Mouse (Mus musculus) hindbrain, embryonic 12.5 days (tissue): Measurements from ENCODE around the gene Adamtsl3. TPM values are rescaled to one million over a fixed set of nuclear protein-coding genes. Genes with fewer than 3 reads are reported as not detected.

Experiments
- ATAC-seq: fragments of 200-750 bp; cut with Nextera tagmentation; 2 replicates; pipeline ENCODE4 v1.8.0; 2017; ENCODE audit warnings: moderate TSS enrichment; ENCODE audit not compliant: low FRiP score
- H3K27ac ChIP-seq: fragments of 300-500 bp; sonication (generic); 2 replicates; pipeline ENCODE4 v1.5.1; 2016; ENCODE audit warnings: mild to moderate bottlenecking
- H3K27me3 ChIP-seq: fragments of 300-500 bp; sonication (generic); 2 replicates; pipeline ENCODE4 v1.6.1; 2016; ENCODE audit warnings: mild to moderate bottlenecking
- H3K36me3 ChIP-seq: fragments of 300-500 bp; sonication (generic); 2 replicates; pipeline ENCODE4 v1.6.1; 2016; ENCODE audit warnings: mild to moderate bottlenecking
- H3K4me1 ChIP-seq: fragments of 300-500 bp; sonication (generic); 2 replicates; pipeline ENCODE4 v1.6.1; 2016
- H3K4me2 ChIP-seq: fragments of 300-500 bp; sonication (generic); replicated peaks from 2 replicates; pipeline ENCODE4 v1.6.1; 2016; ENCODE audit warnings: mild to moderate bottlenecking
- H3K4me3 ChIP-seq: fragments of 300-500 bp; sonication (generic); 2 replicates; pipeline ENCODE4 v1.5.1; 2016; ENCODE audit warnings: mild to moderate bottlenecking
- H3K9ac ChIP-seq: fragments of 300-500 bp; sonication (generic); 2 replicates; pipeline ENCODE4 v1.6.1; 2016; ENCODE audit warnings: mild to moderate bottlenecking, moderate library complexity
- H3K9me3 ChIP-seq: fragments of 300-500 bp; sonication (generic); replicated peaks from 2 replicates; pipeline ENCODE4 v1.6.1; 2016; ENCODE audit warnings: mild to moderate bottlenecking
- WGBS: fragments of 180-500 bp; shearing (Covaris S2); methylation state at CpG from one replicate; pipeline ENCODE4 v1.1.7; 2016; 5-methylcytosine and 5-hydroxymethylcytosine counted together
- polyA plus RNA-seq: library from polyadenylated mRNA; unstranded; fragments of >200 nt; fragmentation: Nextera tagmentation; extraction: Ambion mirVana; gene quantifications from 2 replicates; pipeline ENCODE4 v1.2.1, GENCODE M21; 2016

Gene Adamtsl3
- polyA plus RNA-seq, 1 experiment from 2014 or later, result 2.0 TPM

DNA sequence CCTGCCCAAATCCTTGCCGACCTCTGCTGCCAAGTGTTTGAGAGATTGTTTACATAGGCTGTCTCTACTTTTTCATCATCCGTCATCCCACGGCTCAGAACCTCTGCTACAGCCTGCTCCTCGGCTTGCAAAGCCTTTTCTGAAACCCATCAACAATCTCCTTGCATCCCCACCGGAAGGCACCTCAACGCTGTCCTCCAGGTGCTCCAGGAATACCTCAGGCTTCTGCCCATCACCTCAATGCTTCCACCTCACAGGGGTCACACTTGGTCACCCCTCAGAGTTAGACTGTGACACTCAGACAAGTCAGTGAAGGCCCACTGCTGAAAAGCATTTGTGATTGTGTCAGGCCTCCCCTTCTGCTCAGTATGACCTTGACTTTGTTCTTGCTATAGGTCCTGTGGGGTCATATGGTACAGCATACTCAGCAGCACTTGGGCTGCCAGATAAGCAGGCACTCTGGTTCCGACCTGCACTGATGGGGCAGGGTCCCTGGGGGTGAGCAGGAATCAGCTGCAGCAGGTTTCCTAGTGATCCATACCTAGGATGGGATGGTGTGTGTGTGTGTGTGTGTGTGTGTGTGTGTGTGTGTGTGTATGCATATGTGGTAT lies 150.0 kb downstream of the Adamtsl3 start:
- H3K4me2 ChIP-seq, result no peak overlapping the region

DNA sequence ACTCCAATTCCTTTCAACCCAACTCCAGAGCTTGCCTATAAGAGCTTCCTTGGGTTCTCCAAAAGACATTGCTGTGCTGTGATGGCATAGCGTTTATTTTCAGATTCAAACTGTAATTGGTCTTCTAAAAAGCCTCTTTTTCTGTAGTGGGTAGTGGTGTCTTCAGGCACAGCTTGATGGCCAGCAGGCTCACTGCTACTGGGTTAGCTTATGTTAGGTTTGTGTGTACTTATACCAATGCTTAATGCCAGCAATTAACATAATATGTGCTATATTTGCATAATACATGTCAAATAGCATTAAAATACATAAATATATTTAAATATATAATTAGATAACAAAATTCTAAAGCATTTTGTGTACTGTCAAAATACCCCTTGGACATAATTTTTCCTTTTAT lies 155.5 kb downstream of the Adamtsl3 start:
- H3K4me2 ChIP-seq, result no peak overlapping the region
- no peaks in the 10 kb centered on the region for H3K4me1 ChIP-seq
- no peaks in the 10 kb centered on the region for H3K9me3 ChIP-seq
- 88% methylated on average over 1 of the region's 1 CpGs for WGBS
- no peak overlapping the region for H3K27ac ChIP-seq
- no peak overlapping the region for H3K9ac ChIP-seq
- H3K36me3 ChIP-seq, result no peaks in the 10 kb centered on the region
- no peaks in the 10 kb centered on the region for H3K27me3 ChIP-seq
- H3K4me3 ChIP-seq, result no peak overlapping the region
- no peak for ATAC-seq

More for the DNA sequence above, 150.0 kb downstream of the Adamtsl3 start:
- Histone ChIP-seq H3K27me3 (no peaks in the 10 kb centered on the region), H3K9ac (no peak overlapping the region), H3K27ac (peak overlapping the region; percentile 9), H3K36me3 (no peaks in the 10 kb centered on the region), H3K4me1 (peaks cover 8% of the 10 kb centered on the region; the same call in 1 of the 2 replicates), H3K9me3 (no peaks in the 10 kb centered on the region), H3K4me3 (no peak overlapping the region)
- 63% methylated on average over 7 of the region's 7 CpGs for WGBS
- peak; percentile 66; the same call in 1 of the 2 replicates for ATAC-seq

DNA sequence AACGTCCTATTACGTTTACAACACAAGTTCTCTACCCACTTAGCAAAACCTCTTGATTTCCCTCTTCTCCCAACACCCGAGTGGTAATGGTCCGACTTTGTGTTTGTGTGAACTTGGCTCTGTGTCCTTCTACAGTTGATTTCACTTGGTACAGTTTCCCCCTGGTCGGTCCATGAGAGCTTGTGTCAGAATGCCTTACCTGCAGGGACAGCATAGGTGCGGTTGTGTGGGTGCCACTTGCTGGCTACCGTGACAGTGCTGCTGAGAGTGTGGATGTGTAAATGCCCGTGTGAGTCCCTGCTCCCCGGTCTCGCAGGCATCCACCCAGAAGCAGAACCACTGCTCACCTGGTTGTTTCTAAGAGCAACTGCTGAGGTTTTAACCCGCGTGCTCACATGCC lies 157.4 kb downstream of the Adamtsl3 start:
- Histone ChIP-seq H3K36me3 (no peaks in the 10 kb centered on the region), H3K4me2 (no peak overlapping the region), H3K4me3 (no peak overlapping the region), H3K9me3 (no peaks in the 10 kb centered on the region), H3K4me1 (no peaks in the 10 kb centered on the region), H3K27ac (no peak overlapping the region), H3K9ac (no peak overlapping the region), H3K27me3 (no peaks in the 10 kb centered on the region)
- WGBS, result 91% methylated on average over 12 of the region's 12 CpGs
- ATAC-seq, result no peak

DNA sequence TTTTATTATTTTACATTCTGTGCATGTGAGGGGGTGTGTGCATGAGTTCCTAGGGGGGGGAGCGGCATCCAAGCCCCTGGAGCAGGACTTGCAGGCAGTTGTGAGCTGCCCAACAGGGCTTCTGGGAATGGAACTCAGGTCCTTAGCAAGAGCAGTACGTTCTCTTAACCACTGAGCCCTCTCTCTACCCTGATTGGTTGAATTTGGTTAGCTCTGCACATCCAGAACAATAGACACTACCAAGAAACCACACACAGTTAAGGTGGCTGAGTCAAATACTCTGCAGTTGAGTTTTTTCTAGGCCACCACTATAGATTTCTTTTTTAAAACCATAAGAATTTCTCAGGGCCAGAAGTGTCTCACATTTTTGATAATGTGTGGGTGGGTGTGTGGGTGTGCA lies 158.7 kb downstream of the Adamtsl3 start:
- Histone ChIP-seq H3K9ac (no peak overlapping the region), H3K27me3 (no peaks in the 10 kb centered on the region), H3K4me3 (no peak overlapping the region), H3K4me2 (no peak overlapping the region), H3K9me3 (no peaks in the 10 kb centered on the region), H3K36me3 (no peaks in the 10 kb centered on the region), H3K27ac (no peak overlapping the region), H3K4me1 (no peaks in the 10 kb centered on the region)
- ATAC-seq, result no peak
- 83% methylated on average over 2 of the region's 2 CpGs for WGBS

DNA sequence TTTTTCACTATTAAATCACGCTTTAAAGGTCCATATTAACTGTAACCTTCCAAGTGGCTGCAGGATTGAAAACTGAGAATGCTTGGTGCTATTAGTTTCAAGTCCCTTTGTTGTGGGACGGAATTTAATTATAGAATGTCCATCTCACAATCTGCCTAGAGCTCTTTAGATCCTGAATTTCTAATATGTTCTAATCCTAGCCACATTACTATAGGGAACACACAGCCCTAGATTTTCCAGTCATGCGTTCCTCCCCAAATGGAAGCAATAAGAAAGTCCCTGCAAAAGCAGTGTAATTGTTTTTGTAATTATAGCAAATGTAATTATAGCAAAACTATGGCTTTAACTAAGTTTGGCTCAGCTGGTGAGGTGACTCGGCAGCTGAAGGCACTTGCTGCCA lies 161.6 kb downstream of the Adamtsl3 start:
- Histone ChIP-seq H3K27me3 (no peaks in the 10 kb centered on the region), H3K4me1 (no peaks in the 10 kb centered on the region), H3K4me3 (no peak overlapping the region), H3K9ac (no peak overlapping the region), H3K36me3 (no peaks in the 10 kb centered on the region), H3K4me2 (no peak overlapping the region), H3K27ac (no peak overlapping the region), H3K9me3 (no peaks in the 10 kb centered on the region)
- ATAC-seq, result no peak
- WGBS, result 80% methylated on average over 4 of the region's 4 CpGs

DNA sequence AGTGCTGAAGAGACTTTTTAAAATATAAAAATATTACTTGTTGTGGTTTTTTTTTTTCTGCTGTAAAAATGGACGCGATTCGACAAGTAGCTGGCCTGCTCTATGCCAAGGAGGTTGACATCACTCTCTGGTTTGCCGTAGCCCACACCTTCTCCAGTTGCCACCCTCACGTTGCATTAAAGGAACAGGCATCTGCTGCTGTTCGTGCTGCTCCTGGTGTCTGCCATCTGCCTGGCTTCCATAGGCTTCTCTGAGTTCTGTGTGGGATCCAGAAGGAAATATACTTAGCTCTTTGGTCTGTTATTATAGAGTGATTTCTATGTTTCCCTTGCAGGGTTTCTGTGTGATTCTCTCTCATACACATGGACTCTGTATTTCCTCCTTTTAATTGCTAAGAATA lies 165.8 kb downstream of the Adamtsl3 start:
- Histone ChIP-seq H3K9me3 (no peaks in the 10 kb centered on the region), H3K9ac (no peak overlapping the region), H3K4me1 (no peaks in the 10 kb centered on the region), H3K4me2 (no peak overlapping the region), H3K27ac (no peak overlapping the region), H3K36me3 (no peaks in the 10 kb centered on the region), H3K27me3 (no peaks in the 10 kb centered on the region), H3K4me3 (no peak overlapping the region)
- no peak for ATAC-seq
- 84% methylated on average over 6 of the region's 6 CpGs for WGBS

DNA sequence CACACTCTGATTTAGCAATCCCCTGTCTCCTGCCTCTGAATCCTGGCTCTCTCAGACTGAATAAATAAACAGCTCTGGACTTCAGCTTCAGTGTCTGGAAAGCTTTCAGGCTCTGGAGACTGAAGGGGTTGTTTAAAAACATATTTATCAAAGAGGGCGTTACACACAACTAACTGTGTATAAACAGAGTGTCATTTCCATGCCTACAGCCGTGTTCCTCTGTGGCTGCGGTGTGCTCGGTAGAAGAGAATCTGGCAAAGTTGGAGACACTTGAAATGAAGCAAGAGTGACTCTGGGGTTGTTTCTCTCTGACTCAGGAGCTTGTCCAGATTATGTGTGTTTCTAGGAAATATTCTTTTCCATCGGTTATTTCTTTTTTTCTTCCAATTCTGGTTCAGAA lies 167.0 kb downstream of the Adamtsl3 start:
- Histone ChIP-seq H3K4me2 (no peak overlapping the region), H3K4me3 (no peak overlapping the region), H3K4me1 (no peaks in the 10 kb centered on the region), H3K9me3 (no peaks in the 10 kb centered on the region), H3K27ac (no peak overlapping the region), H3K9ac (no peak overlapping the region), H3K27me3 (no peaks in the 10 kb centered on the region), H3K36me3 (no peaks in the 10 kb centered on the region)
- WGBS, result 79% methylated on average over 5 of the region's 5 CpGs
- ATAC-seq, result no peak

DNA sequence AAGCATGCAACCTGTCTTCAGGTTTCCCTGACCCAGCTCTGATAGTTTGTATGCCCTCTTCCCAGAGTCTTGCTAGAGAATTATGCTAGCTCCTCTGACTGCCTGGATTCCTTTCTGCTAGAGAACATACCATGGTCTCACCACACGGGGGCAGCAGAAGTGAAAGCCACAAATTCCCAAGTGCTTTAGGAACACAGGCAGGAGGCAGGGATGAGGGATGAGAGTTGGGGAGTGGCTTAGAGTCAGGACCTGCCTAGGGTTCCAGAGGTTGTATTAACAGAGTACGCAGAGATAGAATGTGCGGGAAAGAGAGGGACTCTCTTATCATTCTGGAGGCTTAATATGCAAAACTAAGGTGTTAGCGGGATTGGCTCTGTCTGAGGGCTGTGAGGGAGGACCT lies 168.6 kb downstream of the Adamtsl3 start:
- 24% methylated on average over 4 of the region's 4 CpGs for WGBS
- no peaks in the 10 kb centered on the region for H3K4me1 ChIP-seq
- no peaks in the 10 kb centered on the region for H3K36me3 ChIP-seq
- peak; percentile 52; the same call in 1 of the 2 replicates for ATAC-seq
- H3K27me3 ChIP-seq, result no peaks in the 10 kb centered on the region
- no peak overlapping the region for H3K4me2 ChIP-seq
- H3K9me3 ChIP-seq, result no peaks in the 10 kb centered on the region
- H3K4me3 ChIP-seq, result no peak overlapping the region
- no peak overlapping the region for H3K27ac ChIP-seq
- H3K9ac ChIP-seq, result no peak overlapping the region

DNA sequence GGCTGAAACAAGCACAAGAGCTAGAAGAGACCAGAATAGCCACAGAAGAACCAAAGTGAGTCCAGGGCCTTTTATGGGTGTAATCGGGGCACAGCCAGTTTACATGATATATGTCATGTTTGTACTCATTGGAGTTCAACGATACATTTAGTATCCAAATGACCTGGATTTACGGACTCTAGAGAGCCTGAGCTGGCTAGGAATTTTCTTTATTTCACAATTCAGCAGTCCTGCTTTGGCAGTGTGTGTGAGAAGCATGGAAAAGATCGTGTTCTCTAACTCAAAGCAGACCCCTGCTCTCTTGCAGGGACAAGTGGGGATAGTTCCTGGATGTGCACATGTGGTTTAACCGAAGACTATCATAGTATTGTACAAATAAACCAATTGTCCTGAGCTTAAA lies 195.1 kb downstream of the Adamtsl3 start:
- no peak overlapping the region for H3K9ac ChIP-seq
- no peaks in the 10 kb centered on the region for H3K9me3 ChIP-seq
- ATAC-seq, result no peak
- H3K27me3 ChIP-seq, result no peaks in the 10 kb centered on the region
- H3K4me1 ChIP-seq, result no peaks in the 10 kb centered on the region
- H3K36me3 ChIP-seq, result no peaks in the 10 kb centered on the region
- no peak overlapping the region for H3K4me3 ChIP-seq
- no peak overlapping the region for H3K27ac ChIP-seq
- H3K4me2 ChIP-seq, result no peak overlapping the region
- WGBS, result 79% methylated on average over 5 of the region's 5 CpGs

DNA sequence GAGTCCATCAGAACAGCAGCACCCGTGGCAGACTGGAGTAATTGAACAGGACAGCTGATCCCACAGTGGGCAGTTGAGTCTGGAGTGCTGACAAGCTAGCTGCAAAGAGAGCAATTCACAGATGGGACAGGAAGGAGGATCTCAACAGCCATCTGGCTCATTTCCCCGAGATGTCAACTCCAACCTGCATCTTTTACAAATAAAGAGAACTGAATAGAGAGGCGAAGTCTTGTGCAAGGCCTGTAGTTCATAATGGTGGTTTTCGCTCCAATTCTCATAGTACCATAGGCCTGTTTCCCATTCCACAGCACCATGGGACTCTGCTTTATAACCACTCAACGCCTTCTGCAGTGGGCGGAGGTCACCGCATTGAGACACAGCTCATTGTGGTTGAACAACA lies 195.9 kb downstream of the Adamtsl3 start:
- no peaks in the 10 kb centered on the region for H3K36me3 ChIP-seq
- no peaks in the 10 kb centered on the region for H3K27me3 ChIP-seq
- WGBS, result 76% methylated on average over 7 of the region's 7 CpGs
- H3K4me1 ChIP-seq, result no peaks in the 10 kb centered on the region
- no peak overlapping the region for H3K9ac ChIP-seq
- H3K9me3 ChIP-seq, result no peaks in the 10 kb centered on the region
- no peak overlapping the region for H3K4me2 ChIP-seq
- ATAC-seq, result no peak
- H3K27ac ChIP-seq, result no peak overlapping the region
- no peak overlapping the region for H3K4me3 ChIP-seq

DNA sequence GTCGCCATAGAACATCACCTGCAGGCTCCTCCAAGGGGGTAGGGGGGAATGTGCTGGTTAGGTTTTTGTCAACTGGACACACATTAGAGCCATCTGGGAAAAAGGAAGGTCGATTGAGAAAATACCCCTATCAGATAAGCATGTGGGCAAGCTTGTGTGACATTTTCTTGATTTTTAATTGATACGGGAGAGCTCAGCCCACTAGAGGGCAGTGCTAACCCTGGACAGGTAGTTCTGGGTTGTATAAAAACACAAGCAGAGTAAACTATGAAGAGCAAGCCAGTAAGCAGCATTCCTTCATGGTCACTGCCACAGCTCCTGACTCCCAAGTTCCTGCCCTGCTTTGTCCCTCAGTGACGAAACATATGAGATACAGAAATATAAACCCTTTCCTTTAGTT lies 197.7 kb downstream of the Adamtsl3 start:
- Histone ChIP-seq H3K4me3 (no peak overlapping the region), H3K27ac (no peak overlapping the region), H3K9ac (no peak overlapping the region), H3K4me2 (no peak overlapping the region), H3K36me3 (no peaks in the 10 kb centered on the region), H3K27me3 (no peaks in the 10 kb centered on the region), H3K4me1 (no peaks in the 10 kb centered on the region), H3K9me3 (no peaks in the 10 kb centered on the region)
- ATAC-seq, result no peak
- WGBS, result 71% methylated on average over 4 of the region's 4 CpGs

DNA sequence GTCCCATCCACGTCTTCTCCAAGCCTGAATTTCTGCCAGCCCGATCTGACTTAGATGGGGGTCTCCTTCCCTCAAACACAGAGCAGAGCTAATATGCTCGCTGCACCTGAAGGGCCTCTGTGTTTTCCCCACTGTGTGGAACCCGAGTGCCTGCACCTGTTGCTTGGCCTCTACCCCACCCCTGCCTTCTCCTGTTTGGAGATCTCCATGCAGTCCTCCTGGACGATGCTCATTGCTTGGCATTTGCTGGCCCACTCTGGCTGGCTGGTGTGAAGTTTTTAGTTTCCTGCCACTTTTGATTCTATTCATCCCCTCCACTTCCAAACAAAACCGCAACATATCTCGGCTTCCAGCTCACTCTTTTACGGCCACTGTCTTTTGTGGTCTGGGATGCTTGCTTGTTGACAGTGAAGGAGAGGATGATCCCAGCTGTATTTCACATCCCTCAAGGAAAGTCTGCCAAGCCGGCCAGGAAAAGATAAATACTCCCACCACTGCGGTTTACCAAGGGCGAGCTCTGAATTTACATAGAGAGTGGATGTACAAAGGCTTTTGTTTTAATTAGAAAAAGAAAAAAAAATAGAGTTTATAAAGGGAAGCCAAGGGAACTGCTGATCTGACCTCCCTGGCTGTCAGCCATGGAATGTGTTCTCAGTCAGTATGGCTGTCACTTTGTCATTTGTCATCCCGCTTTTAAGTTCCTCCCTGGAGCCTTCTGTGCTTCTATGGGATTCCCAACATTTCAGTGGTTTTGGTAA lies 198.4 kb downstream of the Adamtsl3 start:
- H3K4me2 ChIP-seq, result no peak overlapping the region
- H3K4me3 ChIP-seq, result no peak overlapping the region
- WGBS, result 70% methylated on average over 12 of the region's 12 CpGs
- H3K27me3 ChIP-seq, result no peaks in the 10 kb centered on the region
- H3K4me1 ChIP-seq, result no peaks in the 10 kb centered on the region
- no peaks in the 10 kb centered on the region for H3K9me3 ChIP-seq
- H3K27ac ChIP-seq, result no peak overlapping the region
- H3K36me3 ChIP-seq, result no peaks in the 10 kb centered on the region
- ATAC-seq, result no peak
- no peak overlapping the region for H3K9ac ChIP-seq

DNA sequence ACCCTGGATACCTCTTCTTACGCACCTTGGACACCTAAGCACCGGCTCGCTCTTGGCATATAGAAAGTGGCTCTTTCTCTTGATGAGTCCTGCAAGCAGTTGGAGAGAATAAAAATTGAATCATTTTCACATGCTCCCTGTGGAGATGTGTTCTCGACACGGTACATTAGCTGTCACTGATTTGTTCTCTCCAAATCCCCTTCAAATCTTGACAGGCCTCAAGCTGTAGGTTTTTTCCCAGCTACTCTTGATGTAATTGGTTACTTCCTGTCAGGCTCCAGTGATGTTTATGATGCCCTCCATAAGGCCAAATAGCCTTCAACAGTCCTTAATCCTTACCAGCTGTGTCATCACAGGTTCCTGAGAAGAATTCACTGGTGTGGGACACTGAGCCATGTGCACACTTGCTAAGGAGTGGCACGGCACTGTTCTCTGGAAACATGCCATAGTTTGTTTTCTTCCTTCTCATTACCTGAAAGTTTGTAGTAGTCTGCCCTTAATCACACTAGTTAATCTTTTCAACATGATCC lies 209.0 kb downstream of the Adamtsl3 start:
- no peak overlapping the region for H3K4me2 ChIP-seq
- no peaks in the 10 kb centered on the region for H3K9me3 ChIP-seq
- no peaks in the 10 kb centered on the region for H3K36me3 ChIP-seq
- H3K9ac ChIP-seq, result no peak overlapping the region
- H3K4me1 ChIP-seq, result no peaks in the 10 kb centered on the region
- H3K27me3 ChIP-seq, result no peaks in the 10 kb centered on the region
- 65% methylated on average over 6 of the region's 6 CpGs for WGBS
- no peak overlapping the region for H3K27ac ChIP-seq
- no peak overlapping the region for H3K4me3 ChIP-seq
- ATAC-seq, result no peak
